Mouse (Mus musculus): ENCODE measurements around the gene Tmem265.

Gene Tmem265

DNA sequence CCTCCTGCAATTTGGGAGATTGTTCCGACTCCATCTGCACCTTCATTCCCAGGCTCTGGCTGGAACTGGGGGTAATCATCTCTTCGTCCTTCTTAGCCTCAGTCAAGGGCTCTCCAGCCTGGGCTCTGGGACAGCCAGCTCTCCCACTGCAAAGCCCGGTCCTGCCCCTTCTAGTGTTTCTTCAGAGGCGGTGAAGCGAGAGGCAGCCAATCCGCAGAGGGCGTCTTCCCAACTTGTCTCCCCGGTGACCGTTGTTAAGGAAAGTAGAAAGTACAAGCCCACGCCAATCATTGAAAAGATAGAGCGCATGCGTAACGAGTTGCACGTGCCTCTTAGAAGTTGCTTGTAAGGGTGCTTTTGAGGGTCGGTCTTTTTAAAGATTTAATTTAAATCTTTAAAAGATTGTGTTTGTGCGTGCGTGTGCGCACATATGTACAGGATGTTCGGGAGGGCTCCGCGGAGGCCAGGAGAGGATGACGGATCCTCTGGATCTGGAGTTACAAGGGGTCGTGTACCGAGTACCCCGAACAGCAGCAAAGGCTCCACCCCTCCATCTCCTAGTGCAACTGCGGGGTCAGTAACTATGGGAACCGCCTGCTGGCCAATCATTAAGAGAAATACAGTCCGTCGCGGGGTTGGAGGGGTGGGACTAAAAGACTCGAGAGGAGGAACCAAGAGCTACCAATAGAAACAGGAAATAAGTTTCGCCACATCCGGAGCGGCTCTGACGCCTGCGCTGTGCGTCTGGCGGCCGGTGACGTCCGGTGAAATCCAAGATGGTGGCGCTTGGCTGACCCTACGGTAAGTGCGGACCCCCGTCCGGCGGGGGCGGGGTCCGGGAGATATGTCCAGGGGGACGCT is 27.1 kb downstream of the Tmem265 start, which contains the start of the genes Ccdc189 and Rnf40:
Gene Ccdc189, minus strand, starts transcription at position 585 of the 861 bp plus-strand sequence.
Gene Rnf40, plus strand, starts transcription at position 757 of the 861 bp plus-strand sequence.
- DNase-seq (ENCODE audit: low spot score in 2 of 2) = peak; percentile 95 to 96

DNA sequence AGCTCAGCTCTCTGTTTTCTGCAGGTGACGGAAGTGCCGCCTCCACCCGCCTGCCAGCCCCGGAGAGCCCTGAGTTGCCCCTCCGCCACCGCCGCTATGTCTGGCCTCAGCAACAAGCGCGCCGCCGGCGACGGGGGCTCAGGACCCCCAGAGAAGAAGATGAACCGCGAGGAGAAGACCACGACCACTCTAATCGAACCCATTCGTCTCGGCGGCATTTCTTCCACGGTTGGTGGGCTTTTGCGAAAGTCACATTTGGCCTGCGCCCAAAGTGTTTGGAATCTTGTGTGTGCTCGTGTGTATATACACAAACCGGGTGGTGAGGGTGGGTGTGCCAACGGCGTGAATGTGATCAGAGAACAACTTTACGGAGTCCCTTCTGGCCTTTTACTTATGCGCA is 27.7 kb downstream of the Tmem265 start:
- DNase-seq (ENCODE audit: low spot score in 2 of 2) = no peak

DNA sequence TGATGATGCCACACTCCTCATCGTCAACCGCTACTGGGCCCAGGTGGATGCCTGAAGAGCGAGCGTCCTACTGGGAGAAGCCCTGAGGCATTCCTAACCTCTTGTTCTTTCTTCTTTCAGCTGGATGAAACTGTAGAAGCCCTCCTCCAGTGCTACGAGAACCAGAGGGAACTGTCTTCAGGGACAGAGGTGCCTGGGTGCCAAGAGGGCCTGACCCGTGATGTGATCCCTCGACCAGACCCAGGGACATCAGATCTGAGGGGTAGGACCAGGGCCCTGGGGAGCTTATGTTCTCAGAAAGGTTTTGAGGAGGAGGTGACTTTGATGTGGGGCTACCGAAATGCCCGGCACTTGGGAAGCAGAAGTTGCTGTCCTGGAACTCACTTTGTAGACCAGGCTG is 28.4 kb downstream of the Tmem265 start:
- no peak for DNase-seq (ENCODE audit: low spot score in 2 of 2)

DNA sequence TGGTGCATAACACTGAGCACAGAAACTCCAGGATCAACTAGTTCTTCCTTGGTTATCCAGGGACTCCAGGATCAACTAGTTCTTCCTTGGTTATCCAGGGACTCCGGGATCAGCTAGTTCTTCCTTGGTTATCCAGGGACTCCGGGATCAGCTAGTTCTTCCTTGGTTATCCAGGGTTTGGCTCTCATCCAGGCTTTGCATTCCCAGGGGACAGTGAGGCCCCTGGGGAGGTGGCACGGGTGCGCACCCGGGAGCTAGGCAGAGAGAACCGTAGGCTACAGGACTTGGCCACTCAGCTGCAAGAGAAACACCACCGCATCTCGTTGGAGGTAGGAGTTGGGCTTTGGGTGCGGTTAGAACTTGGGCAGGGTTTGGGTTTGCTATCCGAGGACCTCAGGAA is 29.9 kb downstream of the Tmem265 start:
- no peak for DNase-seq (ENCODE audit: low spot score in 2 of 2)

DNA sequence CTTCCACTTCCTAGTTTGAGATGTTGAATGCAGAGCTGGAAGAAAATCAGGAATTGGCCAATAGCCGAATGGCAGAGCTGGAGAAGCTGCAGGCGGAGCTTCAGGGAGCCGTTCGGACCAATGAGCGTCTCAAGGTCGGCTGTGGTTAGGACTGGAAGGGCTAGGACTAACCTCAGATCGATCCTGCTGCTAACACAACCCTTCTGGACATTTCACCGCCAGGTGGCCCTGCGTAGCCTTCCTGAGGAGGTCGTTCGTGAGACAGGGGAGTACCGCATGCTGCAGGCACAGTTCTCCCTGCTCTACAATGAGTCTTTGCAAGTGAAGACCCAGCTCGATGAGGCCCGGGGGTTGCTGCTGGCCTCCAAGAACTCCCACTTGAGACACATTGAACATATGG is 31.4 kb downstream of the Tmem265 start:
- no peak for DNase-seq (ENCODE audit: low spot score in 2 of 2)

DNA sequence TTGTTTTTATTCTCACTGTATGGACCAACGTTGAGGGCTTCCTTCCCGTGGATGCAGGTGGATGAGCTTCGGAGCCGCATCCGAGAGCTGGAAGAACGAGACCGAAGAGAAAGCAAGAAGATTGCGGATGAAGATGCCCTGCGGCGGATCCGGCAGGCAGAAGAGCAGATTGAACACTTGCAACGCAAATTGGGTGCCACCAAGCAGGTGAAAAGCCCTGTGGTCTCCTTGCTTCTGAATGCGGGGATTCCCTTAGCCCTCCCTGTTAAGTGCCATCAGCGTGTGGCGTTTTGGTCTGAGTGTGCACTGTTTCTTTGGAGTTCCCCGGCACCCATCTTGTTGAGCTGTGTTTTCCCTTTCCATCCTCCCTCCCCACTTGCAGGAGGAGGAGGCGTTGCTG is 35.6 kb downstream of the Tmem265 start:
- no peak for DNase-seq (ENCODE audit: low spot score in 2 of 2)

DNA sequence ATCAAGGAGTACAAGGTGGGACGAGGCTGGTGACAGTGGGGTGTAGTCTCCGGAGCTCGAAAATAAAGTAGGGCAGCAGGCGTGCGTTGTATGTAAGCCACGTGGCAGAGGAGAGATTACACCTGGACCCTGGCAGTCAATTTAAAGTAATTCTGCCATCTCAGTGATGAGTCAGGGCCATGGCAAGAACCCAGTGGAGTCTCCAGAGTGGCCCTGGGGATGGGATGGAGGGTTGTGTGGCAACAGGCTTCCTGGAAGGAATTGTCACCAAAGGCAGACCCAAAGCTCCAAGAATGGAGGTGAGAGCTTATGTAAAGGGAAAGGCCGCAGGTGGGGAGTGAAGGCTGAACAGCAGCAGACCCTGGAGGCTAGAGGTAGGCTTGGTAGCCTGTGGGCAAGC is 39.4 kb downstream of the Tmem265 start:
- DNase-seq (ENCODE audit: low spot score in 2 of 2) = no peak

DNA sequence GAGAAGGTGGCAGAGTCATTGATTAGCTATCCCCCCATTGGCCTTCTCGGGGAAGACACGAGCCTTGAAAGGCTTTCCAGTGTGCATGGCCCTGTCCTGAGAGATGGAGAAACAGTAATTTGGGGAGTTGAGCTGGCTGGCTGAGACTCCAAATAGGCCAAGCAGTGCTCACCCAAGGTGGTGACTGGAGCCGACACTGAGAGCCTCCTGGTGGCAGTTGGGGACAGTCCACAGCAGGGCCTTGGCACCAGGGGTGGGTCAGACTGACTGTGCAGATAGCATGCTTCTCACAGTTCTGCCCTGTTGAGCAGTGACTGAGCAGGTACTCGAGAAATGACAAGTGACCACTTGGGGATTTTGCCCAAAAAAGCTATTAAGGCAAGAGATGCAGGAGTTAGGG is 40.5 kb downstream of the Tmem265 start:
- no peak for DNase-seq (ENCODE audit: low spot score in 2 of 2)

DNA sequence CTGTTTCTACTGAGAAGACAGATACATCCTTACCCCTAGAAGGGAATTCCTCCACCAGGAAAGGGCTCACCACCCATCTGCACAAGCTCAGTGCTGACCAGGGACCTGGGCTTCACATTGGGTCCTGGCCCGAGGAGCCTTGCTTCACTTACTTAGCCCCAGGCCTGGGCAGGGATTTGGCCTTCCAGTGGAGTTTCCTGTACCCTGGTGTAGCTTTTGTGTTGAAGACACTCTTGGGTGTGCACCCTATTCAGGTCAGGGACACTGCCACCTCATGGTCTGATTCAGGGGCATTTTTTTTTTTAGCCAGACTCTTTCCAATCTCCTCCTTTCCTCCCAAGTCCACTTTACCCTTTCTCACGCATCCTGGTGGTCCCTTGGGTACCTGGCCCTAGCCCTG is 41.7 kb downstream of the Tmem265 start:
- no peak for DNase-seq (ENCODE audit: low spot score in 2 of 2)

DNA sequence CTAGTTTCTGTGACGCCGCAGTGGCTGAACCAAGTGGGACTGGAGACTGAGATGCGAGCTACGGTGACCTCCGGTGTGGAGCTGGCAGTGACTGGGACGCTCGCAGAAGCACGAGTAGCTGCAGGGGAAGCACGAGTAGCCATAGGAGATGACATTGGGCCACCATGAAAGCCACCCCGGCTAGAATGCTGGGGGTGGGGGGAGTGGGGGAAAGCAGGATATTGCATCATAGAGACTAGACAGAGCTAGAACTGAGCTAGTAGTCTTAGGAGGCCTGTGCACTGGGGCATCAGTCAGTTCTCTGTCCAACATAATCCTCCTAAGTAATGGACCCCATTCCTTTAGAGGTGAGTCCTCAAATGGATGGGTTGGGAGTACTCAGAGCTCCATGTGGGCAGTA is 43.1 kb downstream of the Tmem265 start:
- DNase-seq (ENCODE audit: low spot score in 2 of 2) = no peak

DNA sequence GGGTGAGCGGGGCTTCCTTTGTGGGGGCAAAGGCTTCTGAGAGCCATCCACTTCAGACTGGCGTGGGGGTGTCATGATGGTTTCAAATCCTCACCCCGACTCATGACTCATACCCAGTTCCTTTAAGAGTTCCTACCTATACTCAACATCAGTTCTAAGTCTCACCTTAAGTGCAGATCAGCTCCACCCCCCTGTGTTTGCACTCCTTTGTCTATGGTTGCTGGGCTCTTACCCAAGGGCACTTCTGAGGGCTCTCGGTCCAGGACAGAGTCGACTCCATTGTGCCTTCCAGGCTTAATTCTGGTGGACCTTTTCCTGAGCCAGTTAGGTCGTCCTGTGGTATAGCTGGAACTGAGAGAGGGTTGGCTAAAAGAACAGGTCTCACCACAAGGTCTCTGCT is 46.0 kb downstream of the Tmem265 start:
- DNase-seq (ENCODE audit: low spot score in 2 of 2) = no peak

DNA sequence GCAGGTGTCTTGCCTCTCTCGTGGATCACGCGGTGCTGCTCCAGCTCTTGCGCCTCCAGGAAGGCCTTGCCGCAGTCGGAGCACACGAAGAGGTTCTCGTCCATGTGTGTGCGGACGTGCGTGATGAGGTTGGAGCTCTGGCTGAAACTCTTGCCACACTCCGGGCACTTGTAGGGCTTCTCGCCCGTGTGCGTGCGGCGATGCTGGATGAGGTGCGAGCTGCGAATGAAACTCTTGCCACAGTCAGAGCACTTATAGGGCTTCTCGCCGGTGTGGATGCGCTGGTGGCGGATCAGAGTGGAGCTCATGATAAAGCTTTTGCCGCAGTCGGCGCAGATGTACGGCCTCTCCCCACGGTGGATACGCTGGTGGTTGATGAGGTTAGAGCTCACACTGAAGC is 49.8 kb downstream of the Tmem265 start:
- no peak for DNase-seq (ENCODE audit: low spot score in 2 of 2)

DNA sequence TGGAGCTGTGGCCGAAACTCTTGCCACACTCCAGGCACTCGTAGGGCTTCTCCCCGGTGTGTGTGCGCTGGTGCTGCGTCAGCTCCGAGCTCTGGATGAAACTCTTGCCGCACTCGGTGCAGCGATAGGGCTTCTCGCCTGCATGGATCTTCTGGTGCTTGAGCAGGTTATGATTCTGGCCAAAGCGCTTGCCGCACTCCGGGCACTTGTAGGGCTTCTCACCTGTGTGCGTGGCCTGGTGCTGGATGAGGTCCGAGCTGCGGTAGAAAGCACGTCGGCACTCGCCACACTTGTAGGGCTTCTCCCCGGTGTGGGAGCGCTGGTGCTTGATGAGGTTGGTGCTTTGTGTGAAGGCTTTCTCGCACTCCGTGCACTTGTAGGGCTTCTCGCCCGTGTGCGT is 50.4 kb downstream of the Tmem265 start:
- no peak for DNase-seq (ENCODE audit: low spot score in 2 of 2)

DNA sequence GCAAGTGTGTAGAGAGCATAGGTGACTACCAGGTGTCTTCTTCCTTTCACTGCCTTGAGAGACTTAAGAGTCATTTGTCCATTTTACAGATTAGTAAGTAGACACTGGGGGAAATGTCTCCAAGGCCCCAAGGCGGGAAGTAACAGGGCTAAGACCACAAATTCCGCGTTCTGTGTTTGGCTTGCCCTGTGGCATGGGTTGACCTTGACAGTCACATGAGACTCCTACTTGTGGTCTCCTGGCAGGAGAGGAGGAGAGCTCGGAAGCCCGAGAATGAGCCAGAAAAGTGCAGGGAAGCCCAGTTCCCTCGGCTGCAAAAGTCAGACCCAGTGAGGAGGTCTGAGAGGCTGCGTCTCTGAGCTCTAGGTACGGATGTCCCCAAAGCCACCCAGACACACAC is 52.3 kb downstream of the Tmem265 start:
- DNase-seq (ENCODE audit: low spot score in 2 of 2) = no peak

DNA sequence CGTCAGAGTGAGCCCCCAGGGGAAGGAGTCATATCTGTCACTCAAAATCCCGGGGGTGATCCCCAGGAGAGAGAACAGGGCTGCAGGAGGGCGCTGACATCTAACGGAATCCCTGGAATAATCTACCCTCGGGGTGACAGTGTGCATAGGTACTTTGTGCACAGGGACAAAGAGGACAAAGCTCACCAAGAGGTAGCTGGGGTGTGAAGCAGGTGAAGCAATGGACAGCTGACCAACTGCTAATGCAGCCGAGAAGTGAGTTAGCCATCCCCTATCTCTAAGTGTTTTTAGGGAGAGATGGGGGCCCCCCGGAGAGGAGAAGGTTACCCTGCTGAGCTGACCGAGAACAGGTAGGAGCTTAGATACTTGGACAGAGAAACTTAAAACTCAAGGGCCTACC is 52.9 kb downstream of the Tmem265 start:
- no peak for DNase-seq (ENCODE audit: low spot score in 2 of 2)

DNA sequence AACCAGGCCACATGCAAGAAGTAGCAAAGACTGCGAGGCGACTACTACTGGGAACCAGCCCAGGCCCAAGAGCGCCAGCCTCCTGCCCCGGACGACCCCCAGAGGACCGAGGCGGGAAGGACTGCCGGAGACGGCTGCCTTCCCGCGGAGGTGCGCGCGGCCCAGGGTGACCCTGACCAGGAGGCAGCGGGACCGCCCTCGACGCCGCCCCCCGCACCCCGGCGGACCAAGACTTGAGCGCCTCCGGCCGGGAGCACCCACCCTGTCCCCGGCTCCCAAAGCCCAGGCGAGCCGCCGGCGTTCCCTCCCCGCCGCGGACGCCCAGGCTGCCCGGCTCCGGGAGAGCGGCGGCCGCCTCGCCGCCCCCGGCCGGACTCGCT is 53.3 kb downstream of the Tmem265 start:
- peak in 1 of 2 experiments; percentile 38 for DNase-seq (ENCODE audit: low spot score in 2 of 2)

DNA sequence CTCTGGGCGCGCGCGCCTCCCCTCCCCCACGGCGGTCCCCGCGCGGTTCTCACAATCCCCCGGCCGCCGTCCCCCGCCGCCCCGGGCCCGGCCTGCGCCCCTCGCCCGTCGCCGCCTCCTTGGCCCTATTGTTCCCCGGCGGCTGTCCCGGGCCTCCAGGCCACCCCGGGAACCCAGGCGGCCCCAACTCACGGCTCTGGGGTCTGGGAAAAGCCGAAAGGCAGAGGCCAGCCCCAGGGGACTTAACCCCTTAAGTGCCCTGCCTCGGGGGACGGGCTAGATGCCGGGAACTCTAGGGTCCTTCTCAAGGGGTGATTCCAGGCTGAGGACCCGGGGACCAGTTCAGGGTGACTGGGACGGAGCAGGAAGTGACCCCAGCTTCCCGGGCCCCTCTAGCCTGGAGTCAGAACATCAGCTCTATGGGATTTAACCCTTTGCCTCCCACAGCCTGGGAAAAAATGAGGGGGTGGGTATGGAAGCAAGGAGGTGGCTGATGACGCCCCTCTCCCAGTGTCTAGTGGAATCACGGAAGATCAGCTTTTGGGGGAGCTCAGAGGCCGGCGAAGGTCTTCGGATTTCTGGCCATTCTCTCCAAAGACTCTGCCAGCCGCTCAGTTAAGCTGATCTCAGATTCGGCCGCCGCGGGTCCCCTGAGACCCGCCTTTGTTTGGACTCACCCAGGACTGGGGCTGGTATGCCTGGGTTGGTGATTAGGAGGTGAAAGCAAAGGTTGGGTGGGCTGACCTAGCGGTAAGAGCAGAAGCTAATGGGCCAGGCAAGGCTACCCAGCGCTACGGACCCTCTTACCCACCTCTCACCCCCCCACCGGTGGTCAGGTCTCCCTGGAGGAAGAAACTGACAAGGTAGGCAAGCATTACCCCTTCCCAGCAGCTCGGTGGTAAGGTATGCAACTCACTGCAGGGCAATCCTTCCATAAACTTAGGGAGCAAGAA is 54.0 kb downstream of the Tmem265 start, which contains the start of gene Zfp629:
Gene Zfp629, minus strand, starts transcription at position 907 of the 953 bp plus-strand sequence.
- DNase-seq (ENCODE audit: low spot score in 2 of 2) = peak; percentile 75 to 76

DNA sequence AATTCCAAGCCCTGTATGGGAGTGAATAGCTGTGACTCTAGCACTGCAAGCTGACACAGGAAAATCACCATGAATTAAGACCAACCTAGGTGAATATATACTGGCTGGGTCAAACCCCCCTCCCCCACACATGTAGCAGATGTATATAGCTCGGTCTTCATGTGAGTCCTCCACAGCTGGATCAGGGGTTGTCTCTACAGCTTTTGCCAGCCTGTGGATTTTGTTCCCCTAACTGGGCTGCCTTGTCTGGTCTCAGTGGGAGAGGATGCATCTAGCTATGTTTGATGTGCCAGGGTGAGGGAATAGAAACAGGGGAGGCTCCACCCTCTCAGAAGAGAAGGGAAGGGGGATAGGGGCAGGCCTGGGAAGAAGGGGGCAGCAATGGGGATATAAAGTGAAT is 55.1 kb downstream of the Tmem265 start:
- DNase-seq (ENCODE audit: low spot score in 2 of 2) = no peak

Data from right cerebral cortex, adult 2 months (tissue).